Mouse (Mus musculus) right cerebral cortex, postnatal 36 days (tissue): ENCODE measurements around the gene Pprc1.

ENCODE experiments used
- DNase-seq, 2 experiments: peaks; one replicate each; pipeline ENCODE4 v3.0.0; 2022; ENCODE audit warnings: low spot score in 2 of 2, mixed read lengths in 1 of 2

The Pprc1 gene

GRCm38 (mm10) chr19:46056388-46056946 is 11.8 kb downstream of the Pprc1 start:
- peak; percentile 90 to 95 for DNase-seq

GRCm38 (mm10) chr19:46056947-46057607 is 12.4 kb downstream of the Pprc1 start:
- DNase-seq: peak; percentile 65

- DNase-seq: no peak
Measured at GRCm38 (mm10) chr19:46058466-46058865, 13.8 kb downstream of the Pprc1 start.

GRCm38 (mm10) chr19:46060845-46061244 is 16.2 kb downstream of the Pprc1 start:
- no peak for DNase-seq

GRCm38 (mm10) chr19:46068054-46068453 is 23.4 kb downstream of the Pprc1 start:
- DNase-seq: no peak

GRCm38 (mm10) chr19:46073285-46073684 is 28.6 kb downstream of the Pprc1 start:
- DNase-seq: no peak

- no peak for DNase-seq
Measured at GRCm38 (mm10) chr19:46074266-46074665, 29.6 kb downstream of the Pprc1 start.

- DNase-seq: peak; percentile 100
Measured at GRCm38 (mm10) chr19:46075616-46076607, 31.2 kb downstream of the Pprc1 start, which contains the start of gene Nolc1. Gene Nolc1, plus strand, starts transcription at chr19:46075863.

GRCm38 (mm10) chr19:46078535-46078934 is 33.8 kb downstream of the Pprc1 start:
- DNase-seq: no peak

- no peak for DNase-seq
Measured at GRCm38 (mm10) chr19:46085185-46085584, 40.5 kb downstream of the Pprc1 start.

- peak in 1 of 2 experiments; percentile 24 for DNase-seq
Measured at GRCm38 (mm10) chr19:46086337-46086736, 41.7 kb downstream of the Pprc1 start.

GRCm38 (mm10) chr19:46087871-46088270 is 43.2 kb downstream of the Pprc1 start:
- DNase-seq: no peak

GRCm38 (mm10) chr19:46091641-46092040 is 47.0 kb downstream of the Pprc1 start:
- no peak for DNase-seq

- no peak for DNase-seq
Measured at GRCm38 (mm10) chr19:46094144-46094543, 49.5 kb downstream of the Pprc1 start.

GRCm38 (mm10) chr19:46095291-46095690 is 50.6 kb downstream of the Pprc1 start:
- DNase-seq: peak; percentile 17 to 49

- no peak for DNase-seq
Measured at GRCm38 (mm10) chr19:46096396-46096795, 51.7 kb downstream of the Pprc1 start.

GRCm38 (mm10) chr19:46099561-46099960 is 54.9 kb downstream of the Pprc1 start:
- no peak for DNase-seq

GRCm38 (mm10) chr19:46103437-46104186 is 58.9 kb downstream of the Pprc1 start:
- no peak for DNase-seq

- no peak for DNase-seq
Measured at GRCm38 (mm10) chr19:46104187-46104557, 59.5 kb downstream of the Pprc1 start.

- no peak for DNase-seq
Measured at GRCm38 (mm10) chr19:46110214-46110613, 65.5 kb downstream of the Pprc1 start.

GRCm38 (mm10) chr19:46110781-46111180 is 66.1 kb downstream of the Pprc1 start:
- no peak for DNase-seq

- DNase-seq: no peak
Measured at GRCm38 (mm10) chr19:46114617-46115016, 69.9 kb downstream of the Pprc1 start.
